Mouse (Mus musculus) bone marrow macrophage, adult 2 months (primary cell): ENCODE results near the gene Rftn1.

Experiments used
- CTCF ChIP-seq: IDR thresholded peaks from 2 replicates; pipeline ENCODE4 v1.5.1; 2012; ENCODE audit warnings: low read depth, mild to moderate bottlenecking, low read length, moderate library complexity
- POLR2A ChIP-seq: IDR thresholded peaks from 2 replicates; pipeline ENCODE4 v1.6.1; 2012; ENCODE audit warnings: mild to moderate bottlenecking, low read depth, low read length, borderline replicate concordance

DNA sequence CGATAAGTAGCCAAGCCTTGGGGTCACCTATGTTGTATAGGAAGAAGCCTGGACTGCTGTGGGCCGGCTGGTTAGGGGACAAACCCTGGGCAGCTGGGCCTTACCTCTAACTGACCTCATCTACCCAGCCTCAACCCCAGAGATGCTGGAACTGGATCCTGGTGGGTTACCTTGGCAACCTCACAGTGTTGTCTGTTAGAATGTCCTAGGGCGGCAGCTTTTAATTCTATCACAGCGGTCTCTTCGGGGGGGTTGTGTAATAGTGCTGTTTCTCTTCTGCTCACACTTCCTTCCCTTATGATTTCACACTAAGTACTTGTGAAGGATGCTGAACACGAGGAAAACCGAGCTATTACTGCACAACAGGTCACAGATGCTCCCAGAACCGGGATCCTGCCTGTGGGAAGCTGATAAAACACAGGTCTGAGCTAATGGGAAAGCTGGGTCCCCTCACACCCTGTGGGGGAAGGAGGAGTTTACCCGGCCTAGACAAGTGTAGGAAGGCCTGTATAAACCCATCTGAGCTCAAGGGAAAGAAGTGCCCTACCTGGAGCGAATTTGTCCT is 2.0 kb upstream of the Rftn1 start:
- TF ChIP-seq CTCF (no peak), POLR2A (no peak)
